In the genomic region with DNA sequence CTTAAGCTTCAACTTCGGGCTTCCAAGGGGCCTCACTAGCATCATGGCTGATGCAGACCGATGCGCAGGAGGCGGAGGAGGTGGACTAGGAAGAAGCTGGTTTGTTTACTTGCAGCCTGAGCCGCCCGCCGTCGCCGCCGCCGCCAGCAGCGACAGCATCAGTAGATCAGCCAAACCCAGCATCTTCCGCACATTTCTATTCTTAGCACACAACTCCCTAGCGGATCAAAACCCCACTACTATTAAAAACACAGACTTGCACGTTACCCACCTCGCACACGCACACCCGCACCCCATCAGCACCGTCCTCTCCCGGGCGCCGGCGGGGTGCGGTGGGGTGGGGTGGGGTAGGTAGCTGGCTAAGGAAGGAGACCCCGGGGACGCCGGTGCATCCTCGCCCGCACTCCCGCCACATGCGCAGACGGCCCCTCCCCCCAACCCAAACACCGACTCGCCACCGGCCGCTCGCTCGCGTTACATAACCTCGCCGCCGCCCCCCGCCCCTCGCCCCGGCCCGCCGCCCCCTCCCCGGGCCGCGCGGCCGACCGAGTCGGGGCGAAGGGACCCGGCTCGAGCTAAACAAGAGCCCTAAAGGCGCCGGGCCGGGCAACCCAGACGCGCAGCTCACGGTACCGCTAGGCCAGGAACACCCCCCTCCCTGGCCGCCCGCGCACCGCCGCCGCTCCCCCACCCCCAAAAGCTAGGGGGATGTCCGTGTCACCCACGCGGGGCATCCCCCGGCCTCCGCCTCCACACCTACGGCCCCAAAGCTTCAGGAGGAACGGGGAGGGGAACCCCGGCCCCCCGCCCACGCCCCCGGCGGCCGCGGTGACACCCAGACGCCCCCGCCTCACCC, we compare ENCODE assay signal across 8 mouse cellular contexts. TPM values are rescaled to one million over a fixed set of nuclear protein-coding genes. Genes with fewer than 3 reads are reported as not detected.
DNase-seq lines count a peak whose midpoint lies in the region; ATAC-seq and TF ChIP-seq lines count a peak whose summit lies in the region.

No protein-coding gene starts in this region.

- H3K4me1 ChIP-seq in heart, embryonic 13.5 days = peaks cover 13% of the 10 kb centered on the region
- peaks cover 25% of the 10 kb centered on the region for H3K4me1 ChIP-seq in liver, embryonic 12.5 days
- peaks cover 3% of the 10 kb centered on the region; the same call in 1 of the 2 replicates for H3K4me1 ChIP-seq in stomach, embryonic 14.5 days (ENCODE audit: control insufficient read depth, insufficient read depth, low read length)

- under 1% methylated on average over 71 of the region's 86 CpGs for WGBS in heart, embryonic 13.5 days
- under 1% methylated on average over 52 of the region's 86 CpGs for WGBS in liver, embryonic 12.5 days (ENCODE audit: insufficient replicate concordance)
- 1% methylated on average over 63 of the region's 86 CpGs for WGBS in stomach, embryonic 14.5 days

- no peak for TF ChIP-seq CTCF in C2C12 (IDR thresholded peaks at IDR 0.05; ENCODE audit: control insufficient read depth, insufficient read depth, insufficient read length)

- H3K9ac ChIP-seq in heart, embryonic 13.5 days = peak overlapping the region; percentile 96
- H3K9ac ChIP-seq in liver, embryonic 12.5 days = peak overlapping the region; percentile 89
- H3K9ac ChIP-seq in stomach, embryonic 14.5 days (replicated peaks; ENCODE audit: low read depth, low read length) = peak overlapping the region; percentile 87

- peak overlapping the region; percentile 79 for H3ac ChIP-seq in C2C12 (ENCODE audit: control insufficient read depth, insufficient read length, low read depth)

- peak overlapping the region; percentile 95 for H3K27ac ChIP-seq in heart, embryonic 13.5 days (replicated peaks)
- peak overlapping the region; percentile 85 for H3K27ac ChIP-seq in liver, embryonic 12.5 days
- H3K27ac ChIP-seq in stomach, embryonic 14.5 days (ENCODE audit: low read length) = peak overlapping the region; percentile 96

- 0 out of 2 replicates have a peak, but pooled peaks have one; percentile 23 for ATAC-seq in erythroid progenitor cell, adult 5-6 weeks (replicated peaks; ENCODE audit: low FRiP score, poor library complexity, severe bottlenecking)
- ATAC-seq in heart, embryonic 13.5 days (ENCODE audit: extremely low read depth, insufficient number of reproducible peaks, low FRiP score, low TSS enrichment) = 0 out of 2 replicates have a peak, but pooled peaks have one; percentile 18
- ATAC-seq in liver, embryonic 12.5 days = peak; percentile 38
- peak; percentile 30; the same call in 1 of the 2 replicates for ATAC-seq in stomach, embryonic 14.5 days (ENCODE audit: insufficient number of reproducible peaks, insufficient read depth, low FRiP score, low read depth)

- peaks cover 26% of the 10 kb centered on the region for H3K79me3 ChIP-seq in C2C12 (ENCODE audit: low read depth)

- H3K4me2 ChIP-seq in heart, embryonic 13.5 days = peak overlapping the region; percentile 77
- H3K4me2 ChIP-seq in liver, embryonic 12.5 days = peak overlapping the region; percentile 100
- peak overlapping the region; percentile 89 for H3K4me2 ChIP-seq in stomach, embryonic 14.5 days (replicated peaks; ENCODE audit: low read depth, low read length)

- H3K9me3 ChIP-seq in heart, embryonic 13.5 days = no peaks in the 10 kb centered on the region
- H3K9me3 ChIP-seq in liver, embryonic 12.5 days (replicated peaks) = no peaks in the 10 kb centered on the region
- no peaks in the 10 kb centered on the region for H3K9me3 ChIP-seq in stomach, embryonic 14.5 days (ENCODE audit: control insufficient read depth, low read depth, low read length)

- peak overlapping the region; percentile 51 for H3K4me3 ChIP-seq in C2C12 (ENCODE audit: insufficient read depth, poor library complexity, severe bottlenecking)
- peak overlapping the region; percentile 91 for H3K4me3 ChIP-seq in heart, embryonic 13.5 days
- peak overlapping the region; percentile 87 for H3K4me3 ChIP-seq in liver, embryonic 12.5 days
- H3K4me3 ChIP-seq in stomach, embryonic 14.5 days (ENCODE audit: low read depth, low read length) = peak overlapping the region; percentile 91

- H3K79me2 ChIP-seq in C2C12 (ENCODE audit: control insufficient read depth, insufficient read depth) = peaks cover 45% of the 10 kb centered on the region

- H3K36me3 ChIP-seq in C2C12 (ENCODE audit: control insufficient read depth, insufficient read depth) = no peaks in the 10 kb centered on the region
- H3K36me3 ChIP-seq in heart, embryonic 13.5 days = no peaks in the 10 kb centered on the region
- no peaks in the 10 kb centered on the region for H3K36me3 ChIP-seq in liver, embryonic 12.5 days
- H3K36me3 ChIP-seq in stomach, embryonic 14.5 days (ENCODE audit: control insufficient read depth, insufficient read depth, low read length) = no peaks in the 10 kb centered on the region

- DNase-seq in brain, adult 2 months (ENCODE audit: low read depth, low spot score) = peak; percentile 88
- peak; percentile 77 for DNase-seq in kidney, postnatal 10 days
- peak; percentile 63 to 78 for DNase-seq in natural killer cell, adult 2 months (ENCODE audit: low spot score in 2 of 2)

- no peaks in the 10 kb centered on the region for H3K27me3 ChIP-seq in C2C12 (ENCODE audit: control insufficient read depth, insufficient read depth, insufficient read length)
- H3K27me3 ChIP-seq in heart, embryonic 13.5 days (replicated peaks) = no peaks in the 10 kb centered on the region
- H3K27me3 ChIP-seq in liver, embryonic 12.5 days (replicated peaks) = peaks cover 20% of the 10 kb centered on the region
- H3K27me3 ChIP-seq in stomach, embryonic 14.5 days (ENCODE audit: control insufficient read depth, insufficient read depth, low read length) = no peaks in the 10 kb centered on the region

TF ChIP-seq in C2C12, 6 proteins besides CTCF, POLR2A, EP300 and RAD21:
- TF ChIP-seq FOSL1 (IDR thresholded peaks at IDR 0.05; ENCODE audit: insufficient read depth, low read length, poor library complexity, severe bottlenecking) (no peak), MYOG (IDR thresholded peaks at IDR 0.05; ENCODE audit: control insufficient read depth, extremely low read depth, insufficient read length) (no peak)

RNA-seq across cellular contexts. Expression of gene Akt3, which starts 0.6 kb away (rescaled TPM):
- 8.6 TPM for polyA plus RNA-seq in C2C12 (2012; fragmentation: generic; extraction: Trizol)
- total RNA-seq in erythroid progenitor cell, adult 5-6 weeks (2015; ENCODE audit: low replicate concordance) = 20.5 and 25.6 TPM in 2 replicates
- total RNA-seq in erythroid progenitor cell, adult 5-6 weeks (2017; ENCODE audit: low replicate concordance) = 23.9 and 27.5 TPM in 2 replicates
- 3.8 and 4.1 TPM in 2 replicates for polyA plus RNA-seq in heart, embryonic 13.5 days (2015; fragmentation: Nextera tagmentation; extraction: Ambion mirVana)
- 1.4 and 1.7 TPM in 2 replicates for polyA plus RNA-seq in liver, embryonic 12.5 days (2016; fragmentation: Nextera tagmentation; extraction: Ambion mirVana)
- polyA plus RNA-seq in stomach, embryonic 14.5 days (2014; fragmentation: Nextera tagmentation; extraction: Ambion mirVana) = 10.7 and 11.5 TPM in 2 replicates

Comparison
In these comparisons a context has a peak if more than half of its experiments do, and no peak if none do; other contexts are left out.
1. Peak in every context shown above with its lines: DNase-seq, ATAC-seq, H3K4me3 ChIP-seq and H3K27ac ChIP-seq.